Mouse (Mus musculus) heart, adult 2 months (tissue): ENCODE data around the gene Slc7a5.

ENCODE experiments used
- CTCF ChIP-seq: fragments of 200-600 bp; IDR thresholded peaks from 2 replicates; pipeline ENCODE4 v1.8.1; 2022; ENCODE audit warnings: antibody characterized with exemption, mild to moderate bottlenecking, moderate library complexity
- EP300 ChIP-seq: fragments of 200-500 bp; IDR thresholded peaks from 2 replicates; pipeline ENCODE4 v1.6.1; 2011; ENCODE audit warnings: low read depth, low read length, control low read depth; ENCODE audit not compliant: insufficient read depth
- POLR2A ChIP-seq: fragments of 200-500 bp; IDR thresholded peaks from 2 replicates; pipeline ENCODE4 v1.6.1; 2011; ENCODE audit warnings: mild to moderate bottlenecking, low read depth, low read length, control low read depth; ENCODE audit not compliant: insufficient read depth

GRCm38 (mm10) chr8:121857331-121857730, 50.2 kb downstream of the Slc7a5 start:
- no peak for TF ChIP-seq CTCF
- no peak for TF ChIP-seq EP300
- TF ChIP-seq POLR2A, result no peak
